Mouse (Mus musculus): ENCODE results near the gene Fbxo9.
"Not testable (repeated sequence)": the region's sequence is repeated elsewhere in the genome, so short reads cannot be mapped to it uniquely, and the experiment has no call there.

The Fbxo9 gene

GRCm38 (mm10) chr9:78108796-78109239 lies at the start of gene Fbxo9, which contains the start of gene Ick:
Gene Fbxo9, minus strand, starts transcription at chr9:78109065.
Gene Ick, plus strand, starts transcription at chr9:78109192.
- peak; percentile 96 for DNase-seq (ENCODE audit: extremely low read depth, low read depth)

DNA sequence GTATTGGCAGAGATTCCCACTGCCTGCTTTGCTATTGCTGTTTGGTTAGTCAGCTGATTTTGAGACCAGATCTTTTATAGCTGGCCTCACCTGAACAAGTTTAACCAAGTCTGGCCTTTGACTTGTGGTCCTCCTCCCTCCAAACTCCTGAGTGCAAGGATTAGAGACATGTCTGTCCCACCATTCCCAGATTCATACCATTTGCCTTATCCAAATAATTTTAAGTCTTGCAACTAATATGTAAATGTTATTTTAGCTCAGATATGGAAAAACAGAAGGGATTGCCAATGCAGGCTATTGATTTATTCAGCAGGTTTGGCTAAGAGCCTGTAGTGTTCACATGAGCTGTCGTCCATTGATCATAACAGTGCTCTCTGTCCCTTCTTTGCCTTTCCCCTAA lies 48.4 kb upstream of the Fbxo9 start:
- no peak for DNase-seq (ENCODE audit: extremely low read depth, low read depth)

DNA sequence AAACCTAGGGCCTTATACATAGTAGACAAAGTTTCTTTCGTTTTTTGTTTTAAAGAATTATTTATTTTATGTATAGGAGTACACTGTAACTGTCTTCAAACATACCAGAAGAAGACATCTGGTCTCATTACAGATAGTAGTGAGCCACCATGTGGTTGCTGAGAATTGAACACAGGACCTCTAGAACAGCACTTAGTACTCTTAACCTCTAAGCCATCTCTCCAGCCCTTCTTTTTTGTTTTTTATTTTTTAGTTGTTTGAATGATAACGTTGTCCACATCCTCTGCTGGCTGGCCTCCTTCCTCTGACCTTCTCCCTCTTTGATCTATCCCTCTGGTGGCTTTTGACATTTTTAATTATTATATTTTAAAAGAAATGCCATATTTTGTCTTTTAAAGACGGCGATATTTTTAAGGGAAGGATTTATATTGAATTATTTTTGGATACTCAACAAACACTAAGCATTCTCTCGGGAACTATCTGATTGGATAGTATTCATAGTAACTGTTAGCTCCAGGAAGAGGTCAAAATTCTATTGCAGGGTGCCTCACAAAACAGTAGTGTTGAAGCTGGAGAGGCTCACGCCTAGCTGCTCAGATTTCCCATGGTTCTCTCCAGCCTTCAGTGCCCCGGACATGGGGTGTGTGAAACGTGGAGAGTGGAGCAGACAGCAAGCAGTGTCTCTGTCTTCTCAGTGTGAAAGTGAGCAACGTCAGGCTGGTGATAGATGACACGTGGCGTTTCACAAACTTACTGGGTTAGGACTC lies 45.5 kb upstream of the Fbxo9 start:
- no peak for DNase-seq (ENCODE audit: extremely low read depth, low read depth)

DNA sequence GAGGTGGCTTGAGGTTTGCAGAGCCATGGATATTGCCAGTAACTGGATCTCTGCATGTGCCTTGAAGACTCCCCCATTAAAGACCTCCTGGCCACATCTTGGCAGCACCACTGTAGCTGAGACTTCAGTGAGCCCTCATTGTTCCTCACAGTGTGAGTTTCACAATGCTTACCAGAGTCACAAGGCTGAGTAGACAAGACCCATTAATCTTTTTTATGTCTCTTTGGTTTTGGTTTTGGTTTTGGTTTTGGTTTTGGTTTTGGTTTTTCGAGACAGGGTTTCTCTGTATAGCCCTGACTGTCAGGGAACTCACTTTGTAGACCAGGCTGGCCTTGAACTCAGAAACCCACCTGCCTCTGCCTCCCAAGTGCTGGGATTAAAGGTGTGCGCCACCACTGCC lies 40.9 kb upstream of the Fbxo9 start:
- DNase-seq (ENCODE audit: extremely low read depth, low read depth), result not testable (repeated sequence)

DNA sequence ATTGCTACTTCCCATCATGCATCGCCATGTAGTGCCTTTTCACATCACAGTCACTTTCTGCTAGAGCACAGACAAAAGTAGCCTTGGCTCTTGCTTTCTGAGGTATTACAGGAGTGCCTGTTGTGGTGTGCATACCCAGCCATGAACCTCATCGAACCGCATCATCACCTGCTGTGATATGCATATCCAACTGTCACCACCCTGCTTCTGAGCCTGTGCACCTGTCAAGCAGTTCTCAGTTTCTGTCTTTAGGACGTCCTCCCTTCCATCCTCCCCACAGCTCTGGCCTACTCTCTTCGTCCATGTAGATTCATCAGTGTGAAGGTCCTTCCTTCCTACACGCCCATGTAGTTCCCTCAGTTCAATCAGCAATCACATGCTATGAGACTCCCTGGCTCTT lies 39.3 kb upstream of the Fbxo9 start:
- DNase-seq (ENCODE audit: extremely low read depth, low read depth), result no peak

- no peak for DNase-seq (ENCODE audit: extremely low read depth, low read depth)
These were observed 37.8 kb upstream of the Fbxo9 start for GRCm38 (mm10) chr9:78146627-78147026.

DNA sequence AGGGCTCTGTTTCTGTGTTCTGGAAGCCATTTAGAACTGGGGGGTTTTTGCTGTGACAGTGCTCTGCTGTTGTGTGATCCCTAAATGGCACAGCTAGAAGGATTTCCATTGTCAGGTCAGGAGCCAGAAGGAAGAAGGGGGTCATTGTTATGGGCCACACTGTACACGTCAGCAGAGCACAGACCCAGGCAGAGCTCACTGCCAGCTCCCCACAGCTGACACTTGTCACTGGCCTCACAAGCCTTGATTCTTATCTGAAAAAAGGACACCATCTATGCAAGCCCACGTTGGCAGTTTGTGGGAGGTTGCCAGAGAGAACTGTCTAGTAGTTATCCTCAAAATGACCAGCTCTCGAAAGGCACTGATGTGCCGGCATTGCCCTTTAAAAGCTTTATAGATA lies 37.2 kb upstream of the Fbxo9 start:
- no peak for DNase-seq (ENCODE audit: extremely low read depth, low read depth)

- no peak for DNase-seq (ENCODE audit: extremely low read depth, low read depth)
These were observed 30.6 kb upstream of the Fbxo9 start for GRCm38 (mm10) chr9:78139463-78139862.

- DNase-seq (ENCODE audit: extremely low read depth, low read depth), result no peak
These were observed 29.3 kb upstream of the Fbxo9 start for GRCm38 (mm10) chr9:78138044-78138676.

- no peak for DNase-seq (ENCODE audit: extremely low read depth, low read depth)
These were observed 26.8 kb upstream of the Fbxo9 start for GRCm38 (mm10) chr9:78135658-78136057.

GRCm38 (mm10) chr9:78126643-78127042 lies 17.8 kb upstream of the Fbxo9 start:
- no peak for DNase-seq (ENCODE audit: extremely low read depth, low read depth)

DNA sequence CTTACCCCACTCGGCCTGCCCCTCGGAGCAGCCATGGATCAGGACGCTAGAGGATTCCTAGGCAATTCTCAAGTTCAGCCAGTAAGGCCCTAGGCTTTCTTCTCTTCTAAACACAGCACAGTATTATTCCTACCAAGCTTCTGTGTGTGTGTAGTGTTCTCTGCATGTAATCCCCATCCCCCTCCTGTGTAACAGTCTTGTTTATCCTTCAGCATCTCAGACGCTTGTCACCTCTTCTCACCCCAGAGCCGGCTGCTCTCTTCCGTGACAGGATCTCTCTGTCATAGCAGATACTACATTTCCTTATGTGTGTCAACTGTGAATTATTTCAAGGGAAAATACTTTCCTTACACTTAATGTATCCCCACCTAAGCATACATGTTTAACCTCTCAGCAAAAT lies 17.1 kb upstream of the Fbxo9 start:
- no peak for DNase-seq (ENCODE audit: extremely low read depth, low read depth)

- no peak for DNase-seq (ENCODE audit: extremely low read depth, low read depth)
These were observed 15.4 kb upstream of the Fbxo9 start for GRCm38 (mm10) chr9:78124297-78124696.

GRCm38 (mm10) chr9:78122939-78123712 lies 14.3 kb upstream of the Fbxo9 start:
- DNase-seq (ENCODE audit: extremely low read depth, low read depth), result no peak

DNA sequence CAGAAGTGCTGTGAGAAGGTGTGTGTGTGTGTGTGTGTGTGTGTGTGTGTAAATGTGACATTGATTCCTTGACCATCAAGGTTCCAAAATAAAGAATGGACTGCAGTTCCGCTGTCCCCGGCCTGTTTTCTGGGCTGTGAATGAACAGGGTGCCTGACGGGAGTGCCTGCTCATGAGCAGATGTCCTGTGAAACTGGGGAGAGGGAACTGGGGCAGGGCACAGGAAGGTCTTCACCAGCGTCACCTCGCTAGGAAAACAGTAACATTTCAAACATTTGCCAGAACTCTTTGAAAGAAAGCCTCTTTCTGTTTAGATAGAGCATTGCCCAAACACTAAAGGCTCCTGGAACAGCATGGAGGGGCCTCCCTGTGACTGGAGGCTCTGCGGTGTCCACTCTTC lies 13.1 kb upstream of the Fbxo9 start:
- DNase-seq (ENCODE audit: extremely low read depth, low read depth), result no peak

GRCm38 (mm10) chr9:78121358-78121757 lies 12.5 kb upstream of the Fbxo9 start:
- no peak for DNase-seq (ENCODE audit: extremely low read depth, low read depth)

GRCm38 (mm10) chr9:78117690-78118089 lies 8.8 kb upstream of the Fbxo9 start:
- no peak for DNase-seq (ENCODE audit: extremely low read depth, low read depth)

GRCm38 (mm10) chr9:78115746-78116145 lies 6.9 kb upstream of the Fbxo9 start:
- DNase-seq (ENCODE audit: extremely low read depth, low read depth), result no peak

- no peak for DNase-seq (ENCODE audit: extremely low read depth, low read depth)
These were observed 4.6 kb upstream of the Fbxo9 start for GRCm38 (mm10) chr9:78113538-78113885.

DNA sequence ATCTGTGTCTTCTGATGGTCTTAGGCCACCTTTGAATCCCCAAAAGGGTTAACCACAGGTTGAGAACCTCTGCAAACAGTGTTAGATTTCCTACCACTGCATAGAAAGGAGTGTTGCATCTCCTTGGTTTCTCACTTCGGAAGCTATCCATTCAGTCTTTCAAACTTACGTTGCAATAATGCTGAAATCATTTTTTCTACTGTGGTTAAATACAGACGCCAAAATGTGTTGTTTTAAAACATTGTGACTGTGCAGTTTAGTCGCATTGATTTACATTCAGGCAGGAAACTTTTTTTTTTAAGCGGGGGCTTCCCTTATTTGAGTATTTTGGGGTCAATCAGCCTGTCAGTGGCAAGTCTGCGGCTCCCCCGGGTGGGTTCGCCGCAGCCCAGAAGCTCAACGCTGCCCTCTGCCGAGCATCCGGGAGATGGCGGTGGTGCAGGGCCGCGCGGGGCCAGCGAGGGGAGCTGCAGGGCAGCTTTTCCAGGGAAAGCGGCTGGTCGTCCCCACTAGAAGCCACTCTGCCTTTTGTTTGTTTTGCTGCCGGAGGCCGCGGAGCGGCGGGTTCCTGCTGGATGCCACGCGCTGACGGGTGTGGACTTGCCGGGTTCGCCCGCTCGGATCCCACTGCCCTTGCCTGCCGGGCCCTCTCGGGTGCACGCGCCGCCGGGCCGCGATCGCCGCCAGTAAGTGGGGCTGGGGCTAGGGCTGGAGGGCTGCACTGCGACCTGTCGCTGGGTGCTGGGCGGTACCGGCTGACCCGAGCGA lies 4.1 kb upstream of the Fbxo9 start:
- DNase-seq (ENCODE audit: extremely low read depth, low read depth), result peak; percentile 59

GRCm38 (mm10) chr9:78111456-78111855 lies 2.6 kb upstream of the Fbxo9 start:
- DNase-seq (ENCODE audit: extremely low read depth, low read depth), result peak; percentile 68
